Mouse (Mus musculus) stomach, embryonic 16.5 days (tissue): ENCODE measurements around the gene Pin1. TPM values are rescaled to one million over a fixed set of nuclear protein-coding genes. Genes with fewer than 3 reads are reported as not detected.

Experiments used
- ATAC-seq: fragments of 200-750 bp; cut with Nextera tagmentation; 2 replicates; pipeline ENCODE4 v1.8.0; 2017; ENCODE audit warnings: moderate number of reproducible peaks, moderate TSS enrichment; ENCODE audit not compliant: insufficient read depth, low FRiP score
- H3K27ac ChIP-seq: fragments of 300-500 bp; sonication (generic); 2 replicates; pipeline ENCODE4 v1.5.1; 2014; ENCODE audit warnings: low read length
- H3K27me3 ChIP-seq: fragments of 300-500 bp; sonication (generic); 2 replicates; pipeline ENCODE4 v1.6.1; 2014; ENCODE audit warnings: low read length, control low read depth, mixed read lengths; ENCODE audit not compliant: control insufficient read depth, insufficient read depth
- H3K36me3 ChIP-seq: fragments of 300-500 bp; sonication (generic); 2 replicates; pipeline ENCODE4 v1.6.1; 2014; ENCODE audit warnings: low read length; ENCODE audit not compliant: control insufficient read depth, insufficient read depth
- H3K4me1 ChIP-seq: fragments of 300-500 bp; sonication (generic); 2 replicates; pipeline ENCODE4 v1.6.1; 2014; ENCODE audit warnings: low read length, control low read depth, mixed read lengths; ENCODE audit not compliant: control insufficient read depth, insufficient read depth
- H3K4me2 ChIP-seq: fragments of 300-500 bp; sonication (generic); 2 replicates; pipeline ENCODE4 v1.6.1; 2014; ENCODE audit warnings: low read depth, low read length, mixed read lengths
- H3K4me3 ChIP-seq: fragments of 300-500 bp; sonication (generic); replicated peaks from 2 replicates; pipeline ENCODE4 v1.5.1; 2014; ENCODE audit warnings: mild to moderate bottlenecking, low read length
- H3K9ac ChIP-seq: fragments of 300-500 bp; sonication (generic); 2 replicates; pipeline ENCODE4 v1.6.1; 2014; ENCODE audit warnings: low read length
- H3K9me3 ChIP-seq: fragments of 300-500 bp; sonication (generic); replicated peaks from 2 replicates; pipeline ENCODE4 v1.6.1; 2016; ENCODE audit warnings: low read length, control low read depth; ENCODE audit not compliant: control insufficient read depth
- WGBS: fragments of 180-500 bp; shearing (Covaris S2); extraction: QIAGEN DNeasy Blood & Tissue Kit; methylation state at CpG from one replicate; pipeline ENCODE4 v1.1.7; 2014; 5-methylcytosine and 5-hydroxymethylcytosine counted together
- polyA plus RNA-seq: library from polyadenylated mRNA; unstranded; fragments of >200 nt; fragmentation: Nextera tagmentation; extraction: Ambion mirVana; gene quantifications from 2 replicates; pipeline ENCODE4 v1.2.1, GENCODE M21; 2015

The Pin1 gene
- polyA plus RNA-seq, 1 experiment from 2014 or later, result 41.6 TPM

- Histone ChIP-seq H3K27me3 (no peaks in the 10 kb centered on the region), H3K36me3 (0 out of 2 replicates have a peak, but pooled peaks cover 3% of the 10 kb centered on the region), H3K27ac (no peak overlapping the region), H3K9ac (no peak overlapping the region), H3K4me2 (no peak overlapping the region), H3K4me1 (peaks cover 8% of the 10 kb centered on the region), H3K9me3 (0 out of 2 replicates have a peak, but pooled peaks cover under 1% of the 10 kb centered on the region), H3K4me3 (no peak overlapping the region)
- WGBS, result 87% methylated on average over 2 of the region's 2 CpGs
- ATAC-seq, result no peak
These were observed 15.1 kb upstream of the Pin1 start for GRCm38 (mm10) chr9:20636790-20637189.

- no peak for ATAC-seq
- Histone ChIP-seq H3K4me1 (peaks cover 12% of the 10 kb centered on the region), H3K4me3 (no peak overlapping the region), H3K36me3 (0 out of 2 replicates have a peak, but pooled peaks cover 3% of the 10 kb centered on the region), H3K9me3 (no peaks in the 10 kb centered on the region), H3K9ac (no peak overlapping the region), H3K27me3 (no peaks in the 10 kb centered on the region), H3K27ac (no peak overlapping the region), H3K4me2 (no peak overlapping the region)
- WGBS, result 94% methylated on average over 19 of the region's 19 CpGs
These were observed 13.3 kb upstream of the Pin1 start for GRCm38 (mm10) chr9:20638552-20638951.

GRCm38 (mm10) chr9:20639486-20639885, 12.4 kb upstream of the Pin1 start:
- H3K27ac ChIP-seq, result no peak overlapping the region
- no peaks in the 10 kb centered on the region for H3K27me3 ChIP-seq
- H3K36me3 ChIP-seq, result 0 out of 2 replicates have a peak, but pooled peaks cover 3% of the 10 kb centered on the region
- no peak overlapping the region for H3K9ac ChIP-seq
- H3K9me3 ChIP-seq, result no peaks in the 10 kb centered on the region
- 83% methylated on average over 4 of the region's 4 CpGs for WGBS
- peaks cover 13% of the 10 kb centered on the region for H3K4me1 ChIP-seq
- no peak for ATAC-seq
- no peak overlapping the region for H3K4me3 ChIP-seq
- no peak overlapping the region for H3K4me2 ChIP-seq

GRCm38 (mm10) chr9:20641501-20641900, 10.4 kb upstream of the Pin1 start:
- no peak for ATAC-seq
- peaks cover 16% of the 10 kb centered on the region for H3K4me1 ChIP-seq
- H3K4me3 ChIP-seq, result peak overlapping the region; percentile 93
- no peaks in the 10 kb centered on the region for H3K27me3 ChIP-seq
- peak overlapping the region; percentile 90 for H3K9ac ChIP-seq
- 14% methylated on average over 6 of the region's 6 CpGs for WGBS
- peak overlapping the region; percentile 94 for H3K27ac ChIP-seq
- H3K36me3 ChIP-seq, result peaks cover 3% of the 10 kb centered on the region; the same call in 1 of the 2 replicates
- no peaks in the 10 kb centered on the region for H3K9me3 ChIP-seq
- peak overlapping the region; percentile 88 for H3K4me2 ChIP-seq

GRCm38 (mm10) chr9:20642101-20642895, 9.6 kb upstream of the Pin1 start, which contains the start of gene Ubl5:
Gene Ubl5, plus strand, starts transcription at chr9:20642878.
- Histone ChIP-seq H3K4me3 (peak within 1 kb of the TSS; percentile 93), H3K36me3 (peaks cover 3% of the 10 kb centered on the region; the same call in 1 of the 2 replicates), H3K9ac (peak within 1 kb of the TSS; percentile 90), H3K27ac (peak within 1 kb of the TSS; percentile 98), H3K9me3 (no peaks in the 10 kb centered on the region), H3K4me2 (peak within 1 kb of the TSS; percentile 88), H3K4me1 (peaks cover 16% of the 10 kb centered on the region), H3K27me3 (no peaks in the 10 kb centered on the region)
- under 1% methylated on average over 51 of the region's 51 CpGs for WGBS
- peak; percentile 94 for ATAC-seq

GRCm38 (mm10) chr9:20642896-20643466, 8.9 kb upstream of the Pin1 start:
- H3K27me3 ChIP-seq, result no peaks in the 10 kb centered on the region

GRCm38 (mm10) chr9:20643781-20644180, 8.1 kb upstream of the Pin1 start:
- Histone ChIP-seq H3K27ac (peak overlapping the region; percentile 98), H3K4me3 (peak overlapping the region; percentile 93), H3K4me2 (peak overlapping the region; percentile 88), H3K9me3 (no peaks in the 10 kb centered on the region), H3K36me3 (no peaks in the 10 kb centered on the region; the same call in 1 of the 2 replicates), H3K27me3 (no peaks in the 10 kb centered on the region), H3K4me1 (peaks cover 16% of the 10 kb centered on the region), H3K9ac (peak overlapping the region; percentile 90)
- no peak for ATAC-seq
- 4% methylated on average over 13 of the region's 13 CpGs for WGBS

More at GRCm38 (mm10) chr9:20642896-20643466, 8.9 kb upstream of the Pin1 start:
- peak overlapping the region; percentile 93 for H3K4me3 ChIP-seq
- WGBS, result 1% methylated on average over 30 of the region's 30 CpGs
- peaks cover 16% of the 10 kb centered on the region for H3K4me1 ChIP-seq
- peaks cover 3% of the 10 kb centered on the region; the same call in 1 of the 2 replicates for H3K36me3 ChIP-seq
- H3K4me2 ChIP-seq, result peak overlapping the region; percentile 88
- H3K27ac ChIP-seq, result peak overlapping the region; percentile 98
- H3K9ac ChIP-seq, result peak overlapping the region; percentile 90
- peak; percentile 80 for ATAC-seq
- no peaks in the 10 kb centered on the region for H3K9me3 ChIP-seq

- Histone ChIP-seq H3K4me2 (peak within 1 kb of the TSS; percentile 88), H3K4me1 (peaks cover 16% of the 10 kb centered on the region), H3K9ac (peak within 1 kb of the TSS; percentile 90), H3K36me3 (no peaks in the 10 kb centered on the region; the same call in 1 of the 2 replicates), H3K27ac (peak within 1 kb of the TSS; percentile 98), H3K9me3 (no peaks in the 10 kb centered on the region), H3K4me3 (peak within 1 kb of the TSS; percentile 93), H3K27me3 (no peaks in the 10 kb centered on the region)
- no peak for ATAC-seq
- under 1% methylated on average over 43 of the region's 43 CpGs for WGBS
These were observed 7.4 kb upstream of the Pin1 start, which contains the start of gene Fbxl12 for GRCm38 (mm10) chr9:20644360-20645081. Gene Fbxl12, minus strand, starts transcription at chr9:20644767.
